Mouse (Mus musculus) lung, embryonic 15.5 days (tissue): ENCODE results near the gene Nt5c3. TPM values are rescaled to one million over a fixed set of nuclear protein-coding genes. Genes with fewer than 3 reads are reported as not detected.

ENCODE experiments used
- ATAC-seq: fragments of 200-750 bp; cut with Nextera tagmentation; 2 replicates; pipeline ENCODE4 v1.8.0; 2017; ENCODE audit warnings: moderate number of reproducible peaks, borderline replicate concordance; ENCODE audit not compliant: low FRiP score, low TSS enrichment; ENCODE audit errors: extremely low read depth
- H3K27ac ChIP-seq: fragments of 300-500 bp; sonication (generic); 2 replicates; pipeline ENCODE4 v1.5.1; 2015; ENCODE audit warnings: moderate library complexity, mild to moderate bottlenecking, inconsistent platforms
- H3K27me3 ChIP-seq: fragments of 300-500 bp; sonication (generic); 2 replicates; pipeline ENCODE4 v1.6.1; 2015; ENCODE audit warnings: inconsistent platforms
- H3K36me3 ChIP-seq: fragments of 300-500 bp; sonication (generic); 2 replicates; pipeline ENCODE4 v1.6.1; 2015; ENCODE audit warnings: inconsistent platforms
- H3K4me1 ChIP-seq: fragments of 300-500 bp; sonication (generic); 2 replicates; pipeline ENCODE4 v1.6.1; 2015; ENCODE audit warnings: inconsistent platforms
- H3K4me2 ChIP-seq: fragments of 300-500 bp; sonication (generic); 2 replicates; pipeline ENCODE4 v1.6.1; 2015; ENCODE audit warnings: inconsistent platforms, mild to moderate bottlenecking, moderate library complexity
- H3K4me3 ChIP-seq: fragments of 300-500 bp; sonication (generic); 2 replicates; pipeline ENCODE4 v1.5.1; 2015; ENCODE audit warnings: mild to moderate bottlenecking, inconsistent platforms
- H3K9ac ChIP-seq: fragments of 300-500 bp; sonication (generic); 2 replicates; pipeline ENCODE4 v1.6.1; 2015; ENCODE audit warnings: inconsistent platforms
- H3K9me3 ChIP-seq: fragments of 300-500 bp; sonication (generic); 2 replicates; pipeline ENCODE4 v1.6.1; 2016; ENCODE audit warnings: inconsistent platforms
- WGBS: fragments of 180-500 bp; shearing (Covaris S2); methylation state at CpG from one replicate; pipeline ENCODE4 v1.1.7; 2015; 5-methylcytosine and 5-hydroxymethylcytosine counted together
- polyA plus RNA-seq: library from polyadenylated mRNA; unstranded; fragments of >200 nt; fragmentation: Nextera tagmentation; extraction: Ambion mirVana; gene quantifications from 2 replicates; pipeline ENCODE4 v1.2.1, GENCODE M21; 2015

The Nt5c3 gene
- polyA plus RNA-seq, 1 experiment from 2014 or later = 60.9 TPM

DNA sequence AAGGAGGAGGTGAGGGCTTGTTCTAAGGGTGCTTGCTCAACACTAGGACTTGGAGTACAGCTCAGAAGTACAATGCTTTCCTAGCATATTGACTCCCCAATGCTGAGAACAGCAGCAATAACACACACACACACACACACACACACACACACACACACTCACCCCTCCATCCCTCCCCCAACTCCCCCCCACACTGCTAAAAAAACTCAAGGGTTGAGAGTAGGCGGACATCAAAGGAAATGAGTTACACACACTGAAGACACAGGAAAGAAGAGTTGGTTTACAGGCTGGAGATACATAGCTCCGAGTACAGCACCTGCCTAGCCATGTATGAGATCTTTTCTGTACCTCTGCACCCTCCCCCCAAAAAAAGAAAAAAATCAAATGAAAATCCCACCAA lies 7.5 kb downstream of the Nt5c3 start:
- H3K27me3 ChIP-seq = no peaks in the 10 kb centered on the region
- peaks cover 20% of the 10 kb centered on the region for H3K4me1 ChIP-seq
- no peak overlapping the region for H3K4me2 ChIP-seq
- WGBS = 60% methylated on average over 2 of the region's 2 CpGs
- no peak overlapping the region for H3K4me3 ChIP-seq
- H3K27ac ChIP-seq = no peak overlapping the region
- ATAC-seq = no peak
- no peaks in the 10 kb centered on the region for H3K36me3 ChIP-seq
- no peaks in the 10 kb centered on the region for H3K9me3 ChIP-seq
- H3K9ac ChIP-seq = no peak overlapping the region

GRCm38 (mm10) chr6:56913092-56913858 lies 10.5 kb downstream of the Nt5c3 start:
- no peak for ATAC-seq
- Histone ChIP-seq H3K4me3 (no peak overlapping the region), H3K4me2 (no peak overlapping the region), H3K9me3 (no peaks in the 10 kb centered on the region), H3K36me3 (no peaks in the 10 kb centered on the region), H3K9ac (no peak overlapping the region), H3K27me3 (no peaks in the 10 kb centered on the region), H3K4me1 (peaks cover 16% of the 10 kb centered on the region), H3K27ac (no peak overlapping the region)
- 86% methylated on average over 2 of the region's 2 CpGs for WGBS

- H3K9me3 ChIP-seq = no peaks in the 10 kb centered on the region
- no peak overlapping the region for H3K4me2 ChIP-seq
- H3K4me3 ChIP-seq = no peak overlapping the region
- 0 out of 2 replicates have a peak, but pooled peaks cover 6% of the 10 kb centered on the region for H3K4me1 ChIP-seq
- ATAC-seq = no peak
- no peaks in the 10 kb centered on the region for H3K27me3 ChIP-seq
- no peaks in the 10 kb centered on the region for H3K36me3 ChIP-seq
- no peak overlapping the region for H3K27ac ChIP-seq
- no peak overlapping the region for H3K9ac ChIP-seq
- 75% methylated on average over 2 of the region's 2 CpGs for WGBS
These were observed 12.8 kb downstream of the Nt5c3 start for GRCm38 (mm10) chr6:56910910-56911309.

DNA sequence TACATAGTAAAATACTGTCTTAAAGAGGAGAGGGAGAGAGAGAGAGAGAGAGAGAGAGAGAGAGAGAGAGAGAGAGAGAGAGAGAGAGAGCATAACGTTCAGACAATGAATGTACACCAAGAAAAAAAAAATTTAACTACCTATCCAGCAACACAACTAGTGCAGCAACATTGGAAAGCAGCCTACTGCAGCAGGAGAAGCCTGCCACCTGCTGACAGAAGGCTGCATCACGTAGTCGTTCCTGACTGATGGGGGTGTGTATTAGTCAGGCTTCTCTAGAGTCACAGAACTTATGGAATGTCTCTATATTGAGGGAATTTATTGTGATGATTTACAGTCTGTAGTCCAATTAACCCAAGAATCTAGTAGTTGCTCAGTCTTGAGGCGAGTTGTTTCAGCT lies 14.8 kb downstream of the Nt5c3 start:
- H3K4me2 ChIP-seq = no peak overlapping the region
- 8% methylated on average over 4 of the region's 4 CpGs for WGBS
- peaks cover 14% of the 10 kb centered on the region; the same call in 1 of the 2 replicates for H3K4me1 ChIP-seq
- no peak overlapping the region for H3K27ac ChIP-seq
- H3K4me3 ChIP-seq = no peak overlapping the region
- no peaks in the 10 kb centered on the region for H3K27me3 ChIP-seq
- 0 out of 2 replicates have a peak, but pooled peaks have one; percentile 42 for ATAC-seq
- no peak overlapping the region for H3K9ac ChIP-seq
- H3K9me3 ChIP-seq = no peaks in the 10 kb centered on the region
- H3K36me3 ChIP-seq = no peaks in the 10 kb centered on the region

DNA sequence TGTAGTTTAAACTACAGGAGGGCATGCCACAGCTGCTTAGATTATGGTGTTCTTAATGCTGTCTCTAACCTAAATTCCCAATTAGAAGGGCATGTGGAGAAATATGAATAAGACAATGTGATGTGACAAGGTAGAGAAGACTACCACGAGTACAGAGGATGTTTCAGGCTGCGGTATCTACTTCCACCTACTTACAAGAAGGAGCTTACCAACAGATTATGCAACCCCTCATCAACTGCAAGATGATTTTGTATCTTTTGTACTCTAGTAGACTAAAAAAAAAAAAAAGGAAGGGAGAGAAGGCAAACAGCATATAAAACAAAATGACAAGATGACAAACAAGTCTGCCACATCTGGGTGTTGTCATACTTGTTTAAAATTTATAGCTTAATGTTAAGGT lies 15.3 kb downstream of the Nt5c3 start:
- ATAC-seq = no peak

DNA sequence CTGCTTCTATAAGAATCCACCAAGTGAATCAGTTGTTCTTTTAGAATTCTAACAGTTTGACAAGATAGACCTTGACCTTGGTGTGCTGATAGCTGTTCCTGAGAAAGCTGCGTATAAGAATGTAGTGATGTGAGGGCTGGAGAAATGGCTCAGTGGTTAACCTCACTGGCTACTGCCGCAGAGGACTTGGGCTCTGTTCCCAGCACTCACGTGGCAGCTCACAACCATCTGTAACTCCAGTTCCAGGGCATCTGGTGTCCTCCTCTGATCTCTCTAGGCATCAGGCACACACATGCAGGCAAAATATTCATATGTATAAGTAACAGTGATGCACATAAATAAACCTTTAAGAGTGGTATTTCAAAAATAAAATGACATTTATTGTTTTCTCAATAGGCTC lies 15.8 kb downstream of the Nt5c3 start:
- H3K4me2 ChIP-seq = no peak overlapping the region
- H3K36me3 ChIP-seq = no peaks in the 10 kb centered on the region
- no peaks in the 10 kb centered on the region for H3K27me3 ChIP-seq
- H3K4me1 ChIP-seq = peaks cover 8% of the 10 kb centered on the region; the same call in 1 of the 2 replicates
- no peak overlapping the region for H3K27ac ChIP-seq
- H3K9me3 ChIP-seq = no peaks in the 10 kb centered on the region
- no peak overlapping the region for H3K9ac ChIP-seq
- ATAC-seq = no peak
- WGBS = 91% methylated on average over 3 of the region's 3 CpGs
- H3K4me3 ChIP-seq = no peak overlapping the region

More for the DNA sequence above, 15.3 kb downstream of the Nt5c3 start:
- H3K36me3 ChIP-seq = no peaks in the 10 kb centered on the region
- no peaks in the 10 kb centered on the region for H3K27me3 ChIP-seq
- WGBS = 88% methylated on average over 2 of the region's 2 CpGs
- no peak overlapping the region for H3K4me2 ChIP-seq
- no peak overlapping the region for H3K27ac ChIP-seq
- H3K9ac ChIP-seq = no peak overlapping the region
- H3K9me3 ChIP-seq = no peaks in the 10 kb centered on the region
- peaks cover 12% of the 10 kb centered on the region; the same call in 1 of the 2 replicates for H3K4me1 ChIP-seq
- no peak overlapping the region for H3K4me3 ChIP-seq

- H3K27me3 ChIP-seq = no peaks in the 10 kb centered on the region
- no peak overlapping the region for H3K9ac ChIP-seq
- no peaks in the 10 kb centered on the region for H3K9me3 ChIP-seq
- H3K4me1 ChIP-seq = peaks cover 8% of the 10 kb centered on the region
- H3K4me3 ChIP-seq = no peak overlapping the region
- H3K36me3 ChIP-seq = no peaks in the 10 kb centered on the region
- no peak overlapping the region for H3K27ac ChIP-seq
- ATAC-seq = no peak
- 78% methylated on average over 8 of the region's 8 CpGs for WGBS
- H3K4me2 ChIP-seq = no peak overlapping the region
These were observed 17.4 kb downstream of the Nt5c3 start for GRCm38 (mm10) chr6:56906121-56906846.

- Histone ChIP-seq H3K9me3 (no peaks in the 10 kb centered on the region), H3K4me3 (no peak overlapping the region), H3K27me3 (no peaks in the 10 kb centered on the region), H3K9ac (no peak overlapping the region), H3K4me2 (no peak overlapping the region), H3K36me3 (no peaks in the 10 kb centered on the region), H3K4me1 (peaks cover 8% of the 10 kb centered on the region), H3K27ac (no peak overlapping the region)
- ATAC-seq = no peak
- 86% methylated on average over 5 of the region's 5 CpGs for WGBS
These were observed 18.2 kb downstream of the Nt5c3 start for GRCm38 (mm10) chr6:56905486-56905885.

- no peak overlapping the region for H3K4me3 ChIP-seq
- H3K4me1 ChIP-seq = peaks cover 8% of the 10 kb centered on the region
- H3K4me2 ChIP-seq = no peak overlapping the region
- no peaks in the 10 kb centered on the region for H3K9me3 ChIP-seq
- no peak overlapping the region for H3K9ac ChIP-seq
- H3K27ac ChIP-seq = no peak overlapping the region
- 69% methylated on average over 2 of the region's 2 CpGs for WGBS
- no peaks in the 10 kb centered on the region for H3K36me3 ChIP-seq
- ATAC-seq = no peak
- no peaks in the 10 kb centered on the region for H3K27me3 ChIP-seq
These were observed 18.8 kb downstream of the Nt5c3 start for GRCm38 (mm10) chr6:56904982-56905381.

- Histone ChIP-seq H3K4me2 (no peak overlapping the region), H3K4me1 (peaks cover 8% of the 10 kb centered on the region), H3K27me3 (no peaks in the 10 kb centered on the region), H3K36me3 (no peaks in the 10 kb centered on the region), H3K4me3 (no peak overlapping the region), H3K9ac (no peak overlapping the region), H3K27ac (no peak overlapping the region), H3K9me3 (no peaks in the 10 kb centered on the region)
- no peak for ATAC-seq
- WGBS = 83% methylated on average over 1 of the region's 1 CpGs
These were observed 19.4 kb downstream of the Nt5c3 start for GRCm38 (mm10) chr6:56904330-56904729.

DNA sequence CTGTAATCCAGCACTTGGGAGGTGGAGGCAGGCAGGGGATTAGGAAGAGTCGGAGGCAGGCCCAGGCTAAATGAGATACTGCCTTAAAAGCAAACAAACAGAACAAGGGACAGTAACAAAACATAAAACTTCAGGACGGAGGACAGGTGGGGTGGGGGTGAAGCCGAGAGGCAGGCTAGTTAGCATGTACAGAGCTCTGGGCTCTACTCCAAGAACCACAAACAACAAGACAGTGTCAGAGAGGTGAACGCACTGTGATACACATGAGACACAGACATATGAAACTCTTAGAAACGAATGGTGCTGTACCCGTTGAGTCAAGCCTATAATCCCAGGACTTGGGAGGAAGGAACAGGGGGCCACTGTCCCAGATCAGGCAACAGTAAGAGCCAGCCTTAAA lies 19.9 kb downstream of the Nt5c3 start:
- H3K4me2 ChIP-seq = no peak overlapping the region
- no peaks in the 10 kb centered on the region for H3K36me3 ChIP-seq
- no peak overlapping the region for H3K4me3 ChIP-seq
- H3K9me3 ChIP-seq = no peaks in the 10 kb centered on the region
- H3K27me3 ChIP-seq = no peaks in the 10 kb centered on the region
- peaks cover 8% of the 10 kb centered on the region for H3K4me1 ChIP-seq
- 37% methylated on average over 6 of the region's 6 CpGs for WGBS
- H3K27ac ChIP-seq = no peak overlapping the region
- H3K9ac ChIP-seq = no peak overlapping the region
- ATAC-seq = no peak
